Mouse (Mus musculus): ENCODE data around the gene Ccdc6.

Ccdc6 gene

GRCm38 (mm10) chr10:70096366-70097188 lies at the start of gene Ccdc6:
Gene Ccdc6, plus strand, starts transcription at chr10:70097121.
- peak; percentile 76 to 77 for DNase-seq (ENCODE audit: low spot score in 2 of 2)

GRCm38 (mm10) chr10:70049771-70050170 lies 47.1 kb upstream of the Ccdc6 start:
- no peak for DNase-seq (ENCODE audit: low spot score in 2 of 2)

- DNase-seq (ENCODE audit: low spot score in 2 of 2), result no peak
These were observed 41.6 kb upstream of the Ccdc6 start for GRCm38 (mm10) chr10:70055291-70055690.

GRCm38 (mm10) chr10:70057064-70057463 lies 39.9 kb upstream of the Ccdc6 start:
- DNase-seq (ENCODE audit: low spot score in 2 of 2), result no peak

- peak; percentile 38 to 55 for DNase-seq (ENCODE audit: low spot score in 2 of 2)
These were observed 36.8 kb upstream of the Ccdc6 start for GRCm38 (mm10) chr10:70060021-70060688.

GRCm38 (mm10) chr10:70060689-70061081 lies 36.2 kb upstream of the Ccdc6 start:
- no peak for DNase-seq (ENCODE audit: low spot score in 2 of 2)

GRCm38 (mm10) chr10:70063881-70064555 lies 32.9 kb upstream of the Ccdc6 start:
- no peak for DNase-seq (ENCODE audit: low spot score in 2 of 2)

GRCm38 (mm10) chr10:70065191-70065590 lies 31.7 kb upstream of the Ccdc6 start:
- DNase-seq (ENCODE audit: low spot score in 2 of 2), result no peak

GRCm38 (mm10) chr10:70066497-70067168 lies 30.3 kb upstream of the Ccdc6 start:
- no peak for DNase-seq (ENCODE audit: low spot score in 2 of 2)

GRCm38 (mm10) chr10:70067169-70068115 lies 29.5 kb upstream of the Ccdc6 start:
- DNase-seq (ENCODE audit: low spot score in 2 of 2), result no peak

- no peak for DNase-seq (ENCODE audit: low spot score in 2 of 2)
These were observed 27.6 kb upstream of the Ccdc6 start for GRCm38 (mm10) chr10:70069321-70069720.

- peak; percentile 45 to 79 for DNase-seq (ENCODE audit: low spot score in 2 of 2)
These were observed 25.6 kb upstream of the Ccdc6 start for GRCm38 (mm10) chr10:70071334-70071733.

GRCm38 (mm10) chr10:70077452-70077851 lies 19.5 kb upstream of the Ccdc6 start:
- peak in 1 of 2 experiments; percentile 54 for DNase-seq (ENCODE audit: low spot score in 2 of 2)

- no peak for DNase-seq (ENCODE audit: low spot score in 2 of 2)
These were observed 16.0 kb upstream of the Ccdc6 start for GRCm38 (mm10) chr10:70080908-70081307.

- no peak for DNase-seq (ENCODE audit: low spot score in 2 of 2)
These were observed 15.3 kb upstream of the Ccdc6 start for GRCm38 (mm10) chr10:70081564-70082175.

GRCm38 (mm10) chr10:70083241-70083640 lies 13.7 kb upstream of the Ccdc6 start:
- no peak for DNase-seq (ENCODE audit: low spot score in 2 of 2)

- no peak for DNase-seq (ENCODE audit: low spot score in 2 of 2)
These were observed 11.5 kb upstream of the Ccdc6 start for GRCm38 (mm10) chr10:70085256-70085961.

- no peak for DNase-seq (ENCODE audit: low spot score in 2 of 2)
These were observed 8.1 kb upstream of the Ccdc6 start for GRCm38 (mm10) chr10:70088788-70089187.

GRCm38 (mm10) chr10:70091876-70092462 lies 5.0 kb upstream of the Ccdc6 start:
- no peak for DNase-seq (ENCODE audit: low spot score in 2 of 2)

All from frontal cortex, postnatal 36 days (tissue).